Mouse (Mus musculus): Measurements from ENCODE around the gene Dbr1.

Gene Dbr1

GRCm38 (mm10) chr9:99620196-99620595 is 44.6 kb downstream of the Dbr1 start:
- no peak for DNase-seq (ENCODE audit: low spot score)

- DNase-seq (ENCODE audit: low spot score), result no peak
Measured at GRCm38 (mm10) chr9:99622034-99622433, 46.4 kb downstream of the Dbr1 start.

GRCm38 (mm10) chr9:99622966-99623365 is 47.4 kb downstream of the Dbr1 start:
- DNase-seq (ENCODE audit: low spot score), result no peak

GRCm38 (mm10) chr9:99624117-99624516 is 48.5 kb downstream of the Dbr1 start:
- DNase-seq (ENCODE audit: low spot score), result no peak

GRCm38 (mm10) chr9:99628581-99628980 is 53.0 kb downstream of the Dbr1 start:
- DNase-seq (ENCODE audit: low spot score), result no peak

- peak; percentile 79 for DNase-seq (ENCODE audit: low spot score)
Measured at GRCm38 (mm10) chr9:99629281-99630011, 53.8 kb downstream of the Dbr1 start, which contains the start of gene Dzip1l. Gene Dzip1l (plus strand): TSS chr9:99629496.

- DNase-seq (ENCODE audit: low spot score), result peak; percentile 5
Measured at GRCm38 (mm10) chr9:99630071-99630470, 54.5 kb downstream of the Dbr1 start.

- DNase-seq (ENCODE audit: low spot score), result no peak
Measured at GRCm38 (mm10) chr9:99630528-99631125, 55.0 kb downstream of the Dbr1 start.

- no peak for DNase-seq (ENCODE audit: low spot score)
Measured at GRCm38 (mm10) chr9:99631781-99632180, 56.2 kb downstream of the Dbr1 start.

- no peak for DNase-seq (ENCODE audit: low spot score)
Measured at GRCm38 (mm10) chr9:99632264-99632663, 56.7 kb downstream of the Dbr1 start.

Data from yolk sac, embryonic 10.5 days (tissue).